Mouse (Mus musculus): ENCODE data around the gene Mtmr3. TPM values are rescaled to one million over a fixed set of nuclear protein-coding genes. Genes with fewer than 3 reads are reported as not detected.

Gene Mtmr3
- total RNA-seq, 1 experiment from 2014 or later: 47.0 TPM

Other genes starting within 250 kb of the Mtmr3 start
- 1.5 TPM in 1 of 2 replicates, not detected in the other for gene Hormad2, start 153.8 kb downstream of the Mtmr3 start, total RNA-seq (2017)
- gene Gm11032, start 25.2 kb upstream of the Mtmr3 start, total RNA-seq (2017): not detected in 2 replicates
- 18.8 and 22.0 TPM in 2 replicates for gene Ascc2, start 42.9 kb upstream of the Mtmr3 start, total RNA-seq (2017)
- gene Uqcr10, start 109.5 kb upstream of the Mtmr3 start, total RNA-seq (2017): 117 and 123 TPM in 2 replicates
- gene Zmat5, start 109.8 kb upstream of the Mtmr3 start, total RNA-seq (2017): 6.0 and 11.5 TPM in 2 replicates
- gene Cabp7, start 151.9 kb upstream of the Mtmr3 start, total RNA-seq (2017): not detected in 2 replicates

All from common myeloid progenitor, adult 5-6 weeks (primary cell).